In the genomic region with DNA sequence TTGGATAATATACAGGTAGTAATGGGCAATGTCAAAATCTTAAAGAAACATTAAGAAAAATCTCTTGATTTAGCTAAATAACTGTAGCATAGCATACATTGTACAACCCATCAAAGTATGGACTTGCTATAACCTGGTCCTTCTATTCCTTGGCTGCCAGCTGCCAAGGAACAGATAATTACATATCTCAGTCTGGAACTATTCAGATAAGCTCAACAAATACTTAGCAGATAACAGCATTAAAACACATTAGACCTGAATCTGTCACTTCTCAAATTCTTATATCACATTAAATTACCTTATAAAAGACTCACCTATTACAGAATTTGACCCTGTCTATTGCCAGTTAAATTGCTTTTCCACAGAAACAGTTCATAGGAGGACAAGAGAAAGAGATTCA, we compare ENCODE assay signal across 25 mouse cellular contexts.
"Had no signal": no experiment of that assay in that cellular context is flagged by ENCODE, and none has a peak within 500 bp of the region (broad histone marks: within the 10 kb centered on the region; RNA-seq: fewer than 3 reads in every experiment).

No protein-coding gene starts in this region.

- H3K27me3 ChIP-seq: embryonic facial prominence, embryonic 12.5 days; embryonic facial prominence, embryonic 13.5 days; embryonic facial prominence, embryonic 15.5 days; forebrain, embryonic 12.5 days; forebrain, embryonic 13.5 days; forebrain, embryonic 15.5 days had no signal

- H3K9ac ChIP-seq: embryonic facial prominence, embryonic 12.5 days; embryonic facial prominence, embryonic 13.5 days; embryonic facial prominence, embryonic 15.5 days; forebrain, embryonic 12.5 days; forebrain, embryonic 13.5 days; forebrain, embryonic 15.5 days; forebrain, postnatal 0 days had no signal

- H3K9me3 ChIP-seq: embryonic facial prominence, embryonic 10.5 days; embryonic facial prominence, embryonic 12.5 days; embryonic facial prominence, embryonic 13.5 days; embryonic facial prominence, embryonic 15.5 days; forebrain, embryonic 10.5 days; forebrain, embryonic 12.5 days; forebrain, embryonic 13.5 days; forebrain, embryonic 15.5 days had no signal

- H3K4me3 ChIP-seq: embryonic facial prominence, embryonic 10.5 days; embryonic facial prominence, embryonic 12.5 days; embryonic facial prominence, embryonic 13.5 days; embryonic facial prominence, embryonic 15.5 days; erythroblast, embryonic 14.5 days; forebrain, embryonic 10.5 days; forebrain, embryonic 12.5 days; forebrain, embryonic 13.5 days; forebrain, embryonic 15.5 days; gastrocnemius, adult 2 months; heart, adult 2 months had no signal

- H3K36me3 ChIP-seq: embryonic facial prominence, embryonic 10.5 days; embryonic facial prominence, embryonic 12.5 days; embryonic facial prominence, embryonic 13.5 days; embryonic facial prominence, embryonic 15.5 days; forebrain, embryonic 10.5 days; forebrain, embryonic 12.5 days; forebrain, embryonic 15.5 days had no signal

- H3K4me1 ChIP-seq: embryonic facial prominence, embryonic 10.5 days; embryonic facial prominence, embryonic 12.5 days; embryonic facial prominence, embryonic 13.5 days; embryonic facial prominence, embryonic 15.5 days; forebrain, embryonic 10.5 days; forebrain, embryonic 12.5 days; forebrain, embryonic 13.5 days; forebrain, embryonic 15.5 days had no signal

- H3K27ac ChIP-seq: embryonic facial prominence, embryonic 10.5 days; embryonic facial prominence, embryonic 12.5 days; embryonic facial prominence, embryonic 13.5 days; embryonic facial prominence, embryonic 15.5 days; forebrain, embryonic 10.5 days; forebrain, embryonic 12.5 days; forebrain, embryonic 13.5 days; forebrain, embryonic 15.5 days; gastrocnemius, adult 2 months; heart, adult 2 months had no signal

- DNase-seq: cerebellum, adult 9-10 months; cerebellum, adult 9-11 months; cerebellum, postnatal 10 days; cerebellum, postnatal 14 days; cerebellum, postnatal 25 days; cerebellum, postnatal 36 days; embryo, embryonic 11 days; forebrain, postnatal 0 days; gastrocnemius, adult 2 months; gastrocnemius, postnatal 10 days; gastrocnemius, postnatal 14 days; gastrocnemius, postnatal 25 days; gastrocnemius, postnatal 36 days; heart, adult 11 months; heart, adult 18-20 months; heart, adult 2 months had no signal
